ENCODE assay signal across 11 mouse cellular contexts in genomic region chrX:58155371-58156124, GRCm38 (mm10).
DNase-seq lines count a peak whose midpoint lies in the region; ATAC-seq lines count a peak whose summit lies in the region.
"Had no signal": no experiment of that assay in that cellular context is flagged by ENCODE, and none has a peak within 500 bp of the region (broad histone marks: within the 10 kb centered on the region; RNA-seq: fewer than 3 reads in every experiment).

No protein-coding gene starts in this region.

- intact Hi-C loops in heart, postnatal 10 days (cut with DNase I), result no loop called here

- no peaks in the 10 kb centered on the region for H3K9me3 ChIP-seq in heart, embryonic 16.5 days (replicated peaks; ENCODE audit: control insufficient read depth, low read length)
- no peaks in the 10 kb centered on the region for H3K9me3 ChIP-seq in hindbrain, embryonic 16.5 days (ENCODE audit: control insufficient read depth, low read length)
- H3K9me3 ChIP-seq in neural tube, embryonic 12.5 days, result no peaks in the 10 kb centered on the region

- no peaks in the 10 kb centered on the region for H3K4me1 ChIP-seq in heart, embryonic 16.5 days (ENCODE audit: control insufficient read depth, insufficient read depth, low read length)
- no peaks in the 10 kb centered on the region for H3K4me1 ChIP-seq in hindbrain, embryonic 16.5 days (ENCODE audit: control insufficient read depth, insufficient read depth, low read depth, low read length)
- H3K4me1 ChIP-seq in neural tube, embryonic 12.5 days, result no peaks in the 10 kb centered on the region

- DNase-seq in heart, postnatal 10 days, result no peak
- peak; percentile 43 for DNase-seq in embryo, embryonic 11 days
- no peak for DNase-seq in c-Kit-positive CD71-positive TER-119-positive erythroid progenitor cells, embryonic 14.5 days (ENCODE audit: low spot score)
- DNase-seq in adrenal gland, postnatal 4 days (ENCODE audit: low spot score in 2 of 2), result no peak
- no peak for DNase-seq in MN1 (ENCODE audit: low spot score)
- DNase-seq: kidney, adult 18-20 months; thymus, adult 2 months had no signal

- H3K36me3 ChIP-seq in heart, embryonic 16.5 days (ENCODE audit: control insufficient read depth, insufficient read depth), result no peaks in the 10 kb centered on the region
- no peaks in the 10 kb centered on the region for H3K36me3 ChIP-seq in hindbrain, embryonic 16.5 days (ENCODE audit: control insufficient read depth, insufficient read depth, low read length)
- no peaks in the 10 kb centered on the region for H3K36me3 ChIP-seq in neural tube, embryonic 12.5 days

- H3K27me3 ChIP-seq in heart, embryonic 16.5 days (ENCODE audit: control insufficient read depth, insufficient read depth, low read length), result no peaks in the 10 kb centered on the region
- no peaks in the 10 kb centered on the region for H3K27me3 ChIP-seq in hindbrain, embryonic 16.5 days (replicated peaks; ENCODE audit: control insufficient read depth, insufficient read depth, low read length)
- no peaks in the 10 kb centered on the region for H3K27me3 ChIP-seq in neural tube, embryonic 12.5 days (replicated peaks)
- H3K27me3 ChIP-seq: CH12.LX had no signal

- H3K4me2 ChIP-seq in heart, embryonic 16.5 days (ENCODE audit: low read depth, low read length), result peak overlapping the region; percentile 53
- peak overlapping the region; percentile 50 for H3K4me2 ChIP-seq in hindbrain, embryonic 16.5 days (ENCODE audit: low read length)
- peak overlapping the region; percentile 50 for H3K4me2 ChIP-seq in neural tube, embryonic 12.5 days (replicated peaks)

- no peak overlapping the region for H3K9ac ChIP-seq in heart, embryonic 16.5 days (ENCODE audit: low read length)
- H3K9ac ChIP-seq in hindbrain, embryonic 16.5 days (ENCODE audit: low read depth, low read length), result no peak overlapping the region
- no peak overlapping the region for H3K9ac ChIP-seq in neural tube, embryonic 12.5 days

- H3K4me3 ChIP-seq in heart, embryonic 16.5 days (ENCODE audit: low read length), result peak overlapping the region; percentile 29
- peak overlapping the region; percentile 21; the same call in 1 of the 2 replicates for H3K4me3 ChIP-seq in hindbrain, embryonic 16.5 days (ENCODE audit: low read length)
- H3K4me3 ChIP-seq in neural tube, embryonic 12.5 days, result no peak overlapping the region

- no peak overlapping the region for H3K27ac ChIP-seq in heart, embryonic 16.5 days (ENCODE audit: low read length)
- H3K27ac ChIP-seq in hindbrain, embryonic 16.5 days (ENCODE audit: low read depth, low read length), result no peak overlapping the region
- no peak overlapping the region for H3K27ac ChIP-seq in neural tube, embryonic 12.5 days

- WGBS in heart, embryonic 16.5 days, result 24% methylated on average over 20 of the region's 20 CpGs
- WGBS in hindbrain, embryonic 16.5 days, result 26% methylated on average over 20 of the region's 20 CpGs
- 26% methylated on average over 20 of the region's 20 CpGs for WGBS in neural tube, embryonic 12.5 days

- ATAC-seq in heart, embryonic 16.5 days (replicated peaks; ENCODE audit: extremely low read depth, insufficient read depth, low FRiP score), result no peak
- peak; percentile 65 for ATAC-seq in hindbrain, embryonic 16.5 days
- ATAC-seq in neural tube, embryonic 12.5 days (ENCODE audit: low FRiP score, low read depth), result peak; percentile 89
